Mouse (Mus musculus): ENCODE measurements around the gene Txk.
A peak's percentile ranks its signal among the peaks of the same experiment; 100 is the strongest.

Gene Txk

DNA sequence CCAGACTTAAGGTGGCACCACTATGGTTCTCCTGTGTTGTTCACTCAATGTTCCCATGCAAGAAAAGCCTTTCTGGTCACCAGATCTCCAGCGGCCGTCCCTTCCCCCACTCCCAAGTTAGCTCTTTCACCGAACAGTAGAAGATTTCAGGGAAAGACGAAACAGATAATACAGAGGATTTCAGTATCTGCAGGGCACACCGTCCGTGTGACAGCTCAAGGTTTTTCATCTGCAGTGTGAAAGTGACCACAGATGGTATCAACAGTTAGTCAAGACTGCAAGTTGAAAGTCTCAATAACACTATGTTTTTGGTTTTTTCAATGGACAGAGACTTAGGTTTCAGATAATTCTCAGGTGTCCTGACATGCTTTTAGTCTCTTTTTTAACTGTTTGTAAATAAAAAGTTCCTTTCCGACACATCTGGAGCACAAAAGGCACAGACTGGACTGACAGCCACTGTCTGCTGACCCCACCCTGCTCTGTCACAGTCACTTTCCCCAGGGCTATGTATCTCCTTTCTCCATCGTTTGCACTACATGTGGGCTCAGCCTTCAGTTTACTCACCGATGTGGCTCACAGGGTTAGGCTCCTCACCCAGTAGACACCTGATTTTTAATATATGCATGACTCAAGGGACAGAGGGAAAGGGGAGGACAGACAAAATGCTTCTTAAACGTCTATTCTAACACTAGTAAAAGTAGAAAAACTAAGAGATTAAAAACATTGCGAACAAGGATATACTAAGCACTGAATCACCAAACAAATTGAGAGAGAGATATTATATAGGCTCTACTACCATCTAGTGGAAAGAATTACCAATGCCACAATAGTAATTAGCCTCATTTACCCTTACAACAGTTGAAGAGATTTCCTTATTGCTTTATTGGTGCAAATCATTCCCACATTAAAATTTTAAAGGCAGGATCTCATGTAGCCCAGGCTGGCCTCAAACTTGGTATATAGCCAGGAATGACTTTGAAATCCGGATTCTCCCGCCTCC lies 6.6 kb upstream of the Txk start:
- Histone ChIP-seq H3K9me3 (ENCODE audit: low read length) (no peaks in the 10 kb centered on the region), H3K27me3 (ENCODE audit: insufficient read depth, low read length) (0 out of 2 replicates have a peak, but pooled peaks cover 4% of the 10 kb centered on the region), H3K4me1 (replicated peaks; ENCODE audit: low read depth, low read length) (0 out of 2 replicates have a peak, but pooled peaks cover 2% of the 10 kb centered on the region), H3K4me3 (replicated peaks; ENCODE audit: low read length) (no peak overlapping the region), H3K36me3 (ENCODE audit: insufficient read depth, low read length) (no peaks in the 10 kb centered on the region)
- TF ChIP-seq CTCF (conservative IDR thresholded peaks at IDR 0.05; ENCODE audit: low read length) (peak; percentile 29; the same call in 1 of the 2 replicates), NANOG (IDR thresholded peaks at IDR 0.05; ENCODE audit: borderline replicate concordance, low read length) (no peak)

DNA sequence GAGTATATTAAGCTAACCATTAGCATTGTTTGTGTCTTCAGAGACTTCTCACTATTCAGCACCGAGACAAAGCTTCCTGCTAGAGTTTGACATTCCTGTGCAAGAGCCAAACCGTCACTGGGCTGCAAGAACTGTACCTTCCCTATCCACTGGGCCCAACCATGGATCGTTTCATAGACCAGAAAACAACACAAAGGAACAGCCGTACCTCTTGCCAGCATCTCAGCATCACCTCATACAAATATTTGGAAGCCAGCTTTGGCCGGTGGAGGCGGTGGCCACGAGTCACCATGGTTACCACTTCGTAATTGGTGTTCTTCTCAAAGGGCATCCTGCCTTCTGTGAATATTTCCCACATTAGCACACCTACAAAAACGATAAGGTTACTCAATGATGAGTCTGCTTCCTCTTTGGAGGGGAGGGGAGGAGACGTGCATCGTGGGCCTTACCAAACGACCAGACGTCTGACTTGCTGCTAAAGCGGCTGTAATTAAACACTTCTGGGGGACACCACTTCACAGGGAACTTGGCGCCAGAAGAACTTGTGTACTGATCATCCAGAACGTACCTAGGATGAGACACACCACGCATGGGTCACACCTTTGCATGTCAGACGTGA lies 4.7 kb upstream of the Txk start:
- TF ChIP-seq NANOG (IDR thresholded peaks at IDR 0.05; ENCODE audit: borderline replicate concordance, low read length) = no peak
- no peak for TF ChIP-seq CTCF (conservative IDR thresholded peaks at IDR 0.05; ENCODE audit: low read length)
- TF ChIP-seq POU5F1 (IDR thresholded peaks at IDR 0.05; ENCODE audit: borderline replicate concordance, low read length) = no peak
- Histone ChIP-seq H3K4me1 (replicated peaks; ENCODE audit: low read depth, low read length) (no peaks in the 10 kb centered on the region), H3K27me3 (ENCODE audit: insufficient read depth, low read length) (0 out of 2 replicates have a peak, but pooled peaks cover 8% of the 10 kb centered on the region), H3K4me3 (replicated peaks; ENCODE audit: low read length) (no peak overlapping the region), H3K36me3 (ENCODE audit: insufficient read depth, low read length) (no peaks in the 10 kb centered on the region), H3K9me3 (ENCODE audit: low read length) (no peaks in the 10 kb centered on the region)

DNA sequence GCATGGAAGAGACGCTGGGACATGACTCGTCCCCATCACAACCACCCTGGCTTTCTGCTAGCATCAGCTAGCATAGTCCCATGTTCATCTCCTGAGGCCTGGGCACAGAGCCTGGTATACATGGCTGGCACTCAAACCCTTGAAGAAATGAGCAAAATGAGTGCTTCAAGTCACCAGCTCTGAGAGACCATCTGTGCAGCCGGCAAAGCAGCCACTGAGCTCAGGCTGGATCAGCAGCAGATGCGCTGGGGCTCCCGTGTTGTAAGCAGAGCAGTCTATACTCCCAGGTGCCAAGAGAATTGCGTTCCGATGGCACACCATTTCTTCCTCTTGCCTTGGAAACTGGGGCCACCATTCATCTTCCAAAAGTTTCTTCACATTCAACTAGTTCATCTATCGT lies 3.4 kb upstream of the Txk start:
- no peaks in the 10 kb centered on the region for H3K4me1 ChIP-seq (replicated peaks; ENCODE audit: low read depth, low read length)
- H3K9me3 ChIP-seq (ENCODE audit: low read length) = no peaks in the 10 kb centered on the region
- H3K4me3 ChIP-seq (replicated peaks; ENCODE audit: low read length) = no peak overlapping the region
- no peaks in the 10 kb centered on the region for H3K36me3 ChIP-seq (ENCODE audit: insufficient read depth, low read length)
- H3K27me3 ChIP-seq (ENCODE audit: insufficient read depth, low read length) = 0 out of 2 replicates have a peak, but pooled peaks cover 8% of the 10 kb centered on the region
- no peak for TF ChIP-seq CTCF (conservative IDR thresholded peaks at IDR 0.05; ENCODE audit: low read length)
- TF ChIP-seq POU5F1 (IDR thresholded peaks at IDR 0.05; ENCODE audit: borderline replicate concordance, low read length) = no peak
- TF ChIP-seq NANOG (IDR thresholded peaks at IDR 0.05; ENCODE audit: borderline replicate concordance, low read length) = no peak

DNA sequence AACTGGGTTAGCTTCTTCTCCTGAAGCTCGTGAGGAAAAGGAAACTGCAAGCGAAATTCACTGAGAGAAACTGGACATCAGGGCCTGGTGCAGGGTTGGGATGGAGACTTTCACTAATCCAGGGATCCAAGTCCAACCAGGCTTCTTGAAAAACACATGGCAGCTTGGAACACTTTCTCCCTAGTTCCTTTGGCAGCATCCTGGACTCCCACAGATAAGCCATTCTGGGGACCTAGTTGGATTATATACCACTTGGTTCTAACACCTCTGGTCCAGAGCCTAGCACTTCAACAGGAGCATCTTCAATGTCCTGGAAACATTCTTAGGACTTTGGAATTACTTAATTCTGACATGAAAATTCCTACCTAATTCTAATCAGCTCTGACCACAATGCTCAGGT lies 2.5 kb upstream of the Txk start:
- TF ChIP-seq POU5F1 (IDR thresholded peaks at IDR 0.05; ENCODE audit: borderline replicate concordance, low read length) = no peak
- TF ChIP-seq NANOG (IDR thresholded peaks at IDR 0.05; ENCODE audit: borderline replicate concordance, low read length) = no peak
- TF ChIP-seq CTCF (conservative IDR thresholded peaks at IDR 0.05; ENCODE audit: low read length) = no peak

DNA sequence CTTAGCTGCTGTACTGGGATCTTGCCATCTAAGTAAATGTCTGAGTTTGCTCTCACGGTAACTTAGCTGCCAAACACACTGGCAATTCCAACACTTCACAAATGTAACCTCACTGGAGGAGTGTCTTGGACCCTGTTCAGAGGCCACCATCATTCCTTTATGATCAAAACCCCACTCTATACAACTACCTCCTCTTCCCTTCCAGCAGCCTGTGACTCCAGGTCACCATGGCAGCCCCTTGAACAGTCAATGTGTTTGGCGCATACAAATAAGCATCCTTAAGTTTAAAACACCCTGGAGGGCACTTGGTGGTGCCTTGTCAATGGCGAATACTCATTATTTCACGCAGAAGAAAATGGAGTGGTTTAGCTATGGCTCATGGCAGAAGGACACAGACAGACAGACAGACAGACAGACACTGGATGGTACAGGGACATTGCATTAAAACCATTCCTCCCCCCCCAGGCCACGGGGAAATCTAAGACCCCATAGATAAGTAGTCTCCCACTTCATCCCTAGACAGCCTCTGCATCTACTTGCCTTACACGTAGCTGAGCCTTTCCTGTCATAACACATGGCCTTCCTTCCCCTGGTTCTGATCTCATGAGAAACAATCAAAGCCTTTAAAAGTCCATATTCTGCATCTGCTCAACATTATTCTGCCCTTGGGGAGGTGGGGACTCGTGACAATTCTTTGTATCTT lies 1.4 kb downstream of the Txk start:
- no peak overlapping the region for H3K4me3 ChIP-seq (replicated peaks; ENCODE audit: low read length)
- no peaks in the 10 kb centered on the region for H3K9me3 ChIP-seq (ENCODE audit: low read length)
- H3K4me1 ChIP-seq (replicated peaks; ENCODE audit: low read depth, low read length) = 0 out of 2 replicates have a peak, but pooled peaks cover 3% of the 10 kb centered on the region
- 0 out of 2 replicates have a peak, but pooled peaks cover 8% of the 10 kb centered on the region for H3K27me3 ChIP-seq (ENCODE audit: insufficient read depth, low read length)
- TF ChIP-seq NANOG (IDR thresholded peaks at IDR 0.05; ENCODE audit: borderline replicate concordance, low read length) (no peak), POU5F1 (IDR thresholded peaks at IDR 0.05; ENCODE audit: borderline replicate concordance, low read length) (no peak)
- H3K36me3 ChIP-seq (ENCODE audit: insufficient read depth, low read length) = no peaks in the 10 kb centered on the region

More for the DNA sequence above, 2.5 kb upstream of the Txk start:
- H3K27me3 ChIP-seq (ENCODE audit: insufficient read depth, low read length) = 0 out of 2 replicates have a peak, but pooled peaks cover 8% of the 10 kb centered on the region
- no peaks in the 10 kb centered on the region for H3K36me3 ChIP-seq (ENCODE audit: insufficient read depth, low read length)
- no peaks in the 10 kb centered on the region for H3K4me1 ChIP-seq (replicated peaks; ENCODE audit: low read depth, low read length)
- no peak overlapping the region for H3K4me3 ChIP-seq (replicated peaks; ENCODE audit: low read length)
- no peaks in the 10 kb centered on the region for H3K9me3 ChIP-seq (ENCODE audit: low read length)

DNA sequence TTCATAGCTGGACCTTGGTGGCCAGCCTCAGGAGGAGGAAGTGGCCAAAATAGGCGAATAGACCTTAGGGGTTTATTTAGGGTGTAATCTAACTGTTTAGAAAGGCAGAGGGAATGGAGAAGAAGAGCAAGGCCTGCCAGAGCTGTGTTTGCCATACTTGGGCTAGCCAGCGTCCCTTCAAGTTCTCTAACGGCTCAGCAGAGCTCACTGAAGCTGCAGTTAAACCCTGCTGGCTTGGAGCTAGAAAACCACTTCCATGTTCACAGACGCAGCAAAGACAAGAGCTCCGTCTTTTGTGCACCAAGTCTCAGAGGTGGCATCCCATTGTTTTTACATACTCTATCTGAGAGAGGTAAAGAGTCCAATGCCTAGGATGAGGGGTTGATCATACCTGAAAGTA lies 2.4 kb downstream of the Txk start:
- Histone ChIP-seq H3K27me3 (ENCODE audit: insufficient read depth, low read length) (0 out of 2 replicates have a peak, but pooled peaks cover 4% of the 10 kb centered on the region), H3K9me3 (ENCODE audit: low read length) (no peaks in the 10 kb centered on the region), H3K4me1 (replicated peaks; ENCODE audit: low read depth, low read length) (0 out of 2 replicates have a peak, but pooled peaks cover 3% of the 10 kb centered on the region), H3K36me3 (ENCODE audit: insufficient read depth, low read length) (no peaks in the 10 kb centered on the region), H3K4me3 (replicated peaks; ENCODE audit: low read length) (no peak overlapping the region)
- no peak for TF ChIP-seq POU5F1 (IDR thresholded peaks at IDR 0.05; ENCODE audit: borderline replicate concordance, low read length)
- TF ChIP-seq NANOG (IDR thresholded peaks at IDR 0.05; ENCODE audit: borderline replicate concordance, low read length) = no peak
- no peak for TF ChIP-seq CTCF (conservative IDR thresholded peaks at IDR 0.05; ENCODE audit: low read length)

DNA sequence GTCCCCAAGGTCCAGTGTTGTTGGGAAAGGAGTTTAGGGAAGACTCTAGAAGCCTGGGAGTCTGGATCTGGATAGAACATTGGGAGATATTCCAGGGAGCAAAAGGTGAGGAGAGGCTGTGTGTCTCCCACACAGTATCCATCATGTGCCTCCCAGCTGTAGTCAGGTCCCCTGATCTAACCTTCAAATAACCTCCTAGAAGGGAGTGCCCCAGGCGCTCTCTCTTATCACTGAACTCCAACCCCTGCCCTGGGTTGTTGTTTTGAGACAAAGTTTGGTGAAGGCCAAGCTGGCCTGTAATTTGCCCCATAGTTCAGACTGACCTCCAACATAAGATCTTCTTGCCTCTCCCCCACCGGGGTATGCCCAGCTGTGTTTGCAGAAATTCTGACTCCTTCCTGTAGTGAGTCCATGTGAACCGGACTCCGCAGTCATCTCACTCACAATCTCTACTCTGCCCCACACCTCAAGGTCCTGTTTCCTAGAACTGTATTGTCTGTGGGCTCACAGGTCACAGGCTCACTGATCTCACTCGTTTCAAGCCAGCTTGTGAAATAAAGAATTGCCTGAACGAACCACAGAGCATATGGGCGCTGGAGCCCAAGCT lies 3.8 kb downstream of the Txk start:
- H3K9me3 ChIP-seq (ENCODE audit: low read length) = no peaks in the 10 kb centered on the region
- H3K27me3 ChIP-seq (ENCODE audit: insufficient read depth, low read length) = 0 out of 2 replicates have a peak, but pooled peaks cover 3% of the 10 kb centered on the region
- 0 out of 2 replicates have a peak, but pooled peaks cover 3% of the 10 kb centered on the region for H3K4me1 ChIP-seq (replicated peaks; ENCODE audit: low read depth, low read length)
- H3K4me3 ChIP-seq (replicated peaks; ENCODE audit: low read length) = no peak overlapping the region
- no peak for TF ChIP-seq NANOG (IDR thresholded peaks at IDR 0.05; ENCODE audit: borderline replicate concordance, low read length)
- TF ChIP-seq CTCF (conservative IDR thresholded peaks at IDR 0.05; ENCODE audit: low read length) = no peak
- TF ChIP-seq POU5F1 (IDR thresholded peaks at IDR 0.05; ENCODE audit: borderline replicate concordance, low read length) = no peak
- no peaks in the 10 kb centered on the region for H3K36me3 ChIP-seq (ENCODE audit: insufficient read depth, low read length)

Measured in E14TG2a.4 (cell line).